In genomic region chr7:92696395-92696794, GRCm38 (mm10) we compare ENCODE assay signal across 20 mouse cellular contexts. TPM values are rescaled to one million over a fixed set of nuclear protein-coding genes. Genes with fewer than 3 reads are reported as not detected.
DNase-seq lines count a peak whose midpoint lies in the region; ATAC-seq lines count a peak whose summit lies in the region.
"Had no signal": no experiment of that assay in that cellular context is flagged by ENCODE, and none has a peak within 500 bp of the region (broad histone marks: within the 10 kb centered on the region; RNA-seq: fewer than 3 reads in every experiment).

No protein-coding gene starts in this region.

- H3K4me3 ChIP-seq in kidney, embryonic 14.5 days (ENCODE audit: low read length), result no peak overlapping the region
- no peak overlapping the region for H3K4me3 ChIP-seq in kidney, embryonic 15.5 days (replicated peaks)
- H3K4me3 ChIP-seq: embryonic facial prominence, embryonic 13.5 days; gastrocnemius, adult 2 months; hindbrain, embryonic 12.5 days; intestine, embryonic 15.5 days; layer of hippocampus, adult 2 months; liver, embryonic 15.5 days had no signal

- H3K4me2 ChIP-seq in kidney, embryonic 14.5 days (replicated peaks; ENCODE audit: low read depth, low read length), result no peak overlapping the region
- H3K4me2 ChIP-seq in kidney, embryonic 15.5 days, result no peak overlapping the region
- H3K4me2 ChIP-seq: embryonic facial prominence, embryonic 13.5 days; heart, embryonic 11.5 days; hindbrain, embryonic 12.5 days; intestine, embryonic 15.5 days; liver, embryonic 15.5 days had no signal

- H3K36me3 ChIP-seq in kidney, embryonic 14.5 days (ENCODE audit: control insufficient read depth, insufficient read depth, low read length), result no peaks in the 10 kb centered on the region
- H3K36me3 ChIP-seq in kidney, embryonic 15.5 days, result no peaks in the 10 kb centered on the region
- H3K36me3 ChIP-seq: embryonic facial prominence, embryonic 13.5 days; hindbrain, embryonic 12.5 days; intestine, embryonic 15.5 days; liver, embryonic 15.5 days had no signal

- no peak overlapping the region for H3K9ac ChIP-seq in kidney, embryonic 14.5 days (ENCODE audit: low read depth, low read length)
- H3K9ac ChIP-seq in kidney, embryonic 15.5 days, result no peak overlapping the region
- H3K9ac ChIP-seq: embryonic facial prominence, embryonic 13.5 days; hindbrain, embryonic 12.5 days; intestine, embryonic 15.5 days; liver, embryonic 15.5 days had no signal

- no peak for ATAC-seq in kidney, embryonic 14.5 days (ENCODE audit: low FRiP score, low TSS enrichment)
- ATAC-seq in kidney, embryonic 15.5 days (replicated peaks; ENCODE audit: low FRiP score), result 0 out of 2 replicates have a peak, but pooled peaks have one; percentile 29
- ATAC-seq: intestine, embryonic 15.5 days had no signal

- DNase-seq in kidney, adult 18-20 months, result peak; percentile 4
- peak; percentile 17 for DNase-seq in 3T3-L1 (ENCODE audit: low read depth, low spot score)
- DNase-seq in Muller cell, postnatal 12 days (ENCODE audit: inconsistent ontology term), result peak; percentile 37
- DNase-seq in cerebellum, adult 11 months, result no peak
- no peak for DNase-seq in left cerebral cortex, adult 11 months (ENCODE audit: low spot score)
- no peak for DNase-seq in natural killer cell, adult 2 months (ENCODE audit: low spot score in 2 of 2)
- DNase-seq: adrenal gland, postnatal 14 days; cerebellum, adult 18-20 months; gastrocnemius, adult 2 months; heart, postnatal 10 days; layer of hippocampus, postnatal 36 days; thymus, postnatal 4 days had no signal

- H3K4me1 ChIP-seq in kidney, embryonic 14.5 days (ENCODE audit: control insufficient read depth, insufficient read depth, low read length), result no peaks in the 10 kb centered on the region
- H3K4me1 ChIP-seq in kidney, embryonic 15.5 days, result 0 out of 2 replicates have a peak, but pooled peaks cover 2% of the 10 kb centered on the region
- H3K4me1 ChIP-seq: embryonic facial prominence, embryonic 13.5 days; hindbrain, embryonic 12.5 days; intestine, embryonic 15.5 days; liver, embryonic 15.5 days had no signal

- no peaks in the 10 kb centered on the region for H3K9me3 ChIP-seq in kidney, embryonic 14.5 days (ENCODE audit: control insufficient read depth, low read length)
- H3K9me3 ChIP-seq in kidney, embryonic 15.5 days (replicated peaks), result no peaks in the 10 kb centered on the region
- H3K9me3 ChIP-seq: embryonic facial prominence, embryonic 13.5 days; hindbrain, embryonic 12.5 days; intestine, embryonic 15.5 days; liver, embryonic 15.5 days had no signal

- WGBS in kidney, embryonic 14.5 days, result 82% methylated on average over 3 of the region's 3 CpGs
- 82% methylated on average over 3 of the region's 3 CpGs for WGBS in kidney, embryonic 15.5 days

- no peak overlapping the region for H3K27ac ChIP-seq in kidney, embryonic 14.5 days (ENCODE audit: low read depth, low read length)
- H3K27ac ChIP-seq in kidney, embryonic 15.5 days, result no peak overlapping the region
- H3K27ac ChIP-seq: embryonic facial prominence, embryonic 13.5 days; gastrocnemius, adult 2 months; hindbrain, embryonic 12.5 days; intestine, embryonic 15.5 days; layer of hippocampus, adult 2 months; liver, embryonic 15.5 days had no signal

- no peaks in the 10 kb centered on the region for H3K27me3 ChIP-seq in kidney, embryonic 14.5 days (ENCODE audit: control insufficient read depth, insufficient read depth, low read length)
- H3K27me3 ChIP-seq in kidney, embryonic 15.5 days, result no peaks in the 10 kb centered on the region
- H3K27me3 ChIP-seq: embryonic facial prominence, embryonic 13.5 days; hindbrain, embryonic 12.5 days; intestine, embryonic 15.5 days; liver, embryonic 15.5 days had no signal

RNA-seq across cellular contexts. Expression of gene Pcf11, which starts 26.7 kb away (rescaled TPM):
- polyA plus RNA-seq in kidney, embryonic 14.5 days (2014; fragmentation: Nextera tagmentation; extraction: Ambion mirVana), result 20.8 and 22.6 TPM in 2 replicates
- polyA plus RNA-seq in kidney, embryonic 15.5 days (2015; fragmentation: Nextera tagmentation; extraction: Ambion mirVana), result 21.9 TPM in 2 replicates

RNA-seq across cellular contexts. Expression of gene Rab30, which starts 45.0 kb away (rescaled TPM):
- polyA plus RNA-seq in kidney, embryonic 14.5 days (2014; fragmentation: Nextera tagmentation; extraction: Ambion mirVana), result 6.6 and 7.9 TPM in 2 replicates
- 8.2 and 8.3 TPM in 2 replicates for polyA plus RNA-seq in kidney, embryonic 15.5 days (2015; fragmentation: Nextera tagmentation; extraction: Ambion mirVana)

RNA-seq across cellular contexts. Expression of gene Ankrd42, which starts 59.5 kb away (rescaled TPM):
- polyA plus RNA-seq in kidney, embryonic 14.5 days (2014; fragmentation: Nextera tagmentation; extraction: Ambion mirVana), result 3.9 and 6.6 TPM in 2 replicates
- 6.2 and 7.7 TPM in 2 replicates for polyA plus RNA-seq in kidney, embryonic 15.5 days (2015; fragmentation: Nextera tagmentation; extraction: Ambion mirVana)

Comparison
In these comparisons a context has a peak if more than half of its experiments do, and no peak if none do; other contexts are left out.
1. DNase-seq: peak in kidney, adult 18-20 months (single experiment), 3T3-L1 (single experiment) and Muller cell, postnatal 12 days (single experiment); none in cerebellum, adult 11 months (single experiment), left cerebral cortex, adult 11 months (single experiment) and natural killer cell, adult 2 months (0 of 2).